Mouse (Mus musculus): ENCODE results near the gene Arrb2. TPM values are rescaled to one million over a fixed set of nuclear protein-coding genes. Genes with fewer than 3 reads are reported as not detected.
"Not testable (repeated sequence)": the region's sequence is repeated elsewhere in the genome, so short reads cannot be mapped to it uniquely, and the experiment has no call there.

Arrb2 gene
- 10 to 100 TPM; 21.7 to 26.0 TPM for total RNA-seq (2021)
- long read RNA-seq, experiment 1, partial matches to known transcripts = 4 of 10 reads
- long read RNA-seq, experiment 1, other reads (novel, unspliced or antisense) = 4 of 10 reads
- long read RNA-seq, experiment 2, partial matches to known transcripts = 1 of 7 reads
- long read RNA-seq, experiment 2, other reads (novel, unspliced or antisense) = 5 of 7 reads

GRCm38 (mm10) chr11:70432048-70432894, at the start of gene Arrb2:
Gene Arrb2 (plus strand): TSS chr11:70432635.
- peak; percentile 98 for DNase-seq

GRCm38 (mm10) chr11:70384136-70384535, 48.3 kb upstream of the Arrb2 start:
- DNase-seq = peak; percentile 32

DNA sequence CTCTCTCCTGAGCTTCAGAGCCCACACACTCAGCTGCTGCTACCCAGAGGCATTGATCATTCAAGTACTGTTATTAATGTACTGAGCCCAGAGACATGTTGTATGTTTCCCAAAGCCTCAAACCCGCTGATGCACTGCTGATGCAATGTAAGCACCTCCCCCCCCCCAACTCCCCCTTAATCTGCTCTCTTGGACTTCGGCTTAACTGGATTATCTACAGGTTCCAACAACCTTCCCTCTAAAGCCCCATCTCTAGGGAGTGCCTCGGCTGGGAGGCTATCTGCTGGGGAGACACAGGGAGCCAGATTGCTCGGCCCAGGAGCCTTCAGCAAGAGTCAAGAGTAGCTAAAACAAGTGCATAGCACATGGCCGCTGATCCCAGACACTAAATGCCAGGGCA, 45.0 kb upstream of the Arrb2 start:
- no peak for DNase-seq

GRCm38 (mm10) chr11:70389421-70389820, 43.0 kb upstream of the Arrb2 start:
- no peak for DNase-seq

DNA sequence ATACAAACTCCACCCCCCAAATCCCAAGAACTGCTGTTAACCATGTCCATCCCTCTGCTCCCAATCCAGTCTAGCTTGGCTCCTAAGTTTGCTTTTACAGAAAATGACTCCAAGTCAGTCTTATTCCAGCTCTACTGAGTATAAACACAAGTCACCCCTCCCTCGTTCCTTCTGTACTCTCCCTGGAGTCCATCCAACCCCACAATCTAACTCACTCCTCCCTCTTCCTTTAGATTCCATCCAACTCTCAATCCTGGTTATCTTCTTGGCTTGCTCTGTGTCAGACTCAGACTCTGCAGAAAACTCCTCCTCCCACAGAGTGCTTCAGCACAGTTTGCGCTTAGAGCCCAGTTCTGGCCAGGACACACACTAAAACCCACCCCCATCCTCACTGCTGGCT, 28.8 kb upstream of the Arrb2 start:
- DNase-seq = no peak

- peak; percentile 91 for DNase-seq
Measured at GRCm38 (mm10) chr11:70409594-70410296, 22.7 kb upstream of the Arrb2 start, which contains the start of gene Pelp1. Gene Pelp1 (minus strand): TSS chr11:70410031.

GRCm38 (mm10) chr11:70410297-70410643, 22.2 kb upstream of the Arrb2 start:
- DNase-seq = no peak

GRCm38 (mm10) chr11:70412591-70412990, 19.8 kb upstream of the Arrb2 start:
- DNase-seq = no peak

DNA sequence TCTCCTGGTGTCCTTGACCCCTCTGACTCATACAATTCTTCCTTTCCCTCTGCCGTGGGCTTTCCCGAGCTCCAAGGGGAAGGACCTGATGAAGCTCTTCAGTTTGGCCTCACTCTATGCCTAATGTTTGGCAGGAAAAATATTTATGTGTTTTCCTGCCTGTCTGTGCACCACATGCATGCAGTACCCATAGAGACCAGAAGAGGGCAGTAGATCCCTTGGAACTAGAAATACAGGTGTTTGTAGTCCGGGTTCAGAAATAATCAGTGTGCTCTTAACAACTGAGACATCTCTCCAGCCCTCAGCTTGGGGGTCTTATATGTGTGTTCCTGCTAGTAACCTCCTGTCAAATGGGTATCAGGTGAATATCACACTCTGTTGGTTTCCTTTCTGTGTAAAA, 18.5 kb upstream of the Arrb2 start:
- DNase-seq = peak; percentile 87

DNA sequence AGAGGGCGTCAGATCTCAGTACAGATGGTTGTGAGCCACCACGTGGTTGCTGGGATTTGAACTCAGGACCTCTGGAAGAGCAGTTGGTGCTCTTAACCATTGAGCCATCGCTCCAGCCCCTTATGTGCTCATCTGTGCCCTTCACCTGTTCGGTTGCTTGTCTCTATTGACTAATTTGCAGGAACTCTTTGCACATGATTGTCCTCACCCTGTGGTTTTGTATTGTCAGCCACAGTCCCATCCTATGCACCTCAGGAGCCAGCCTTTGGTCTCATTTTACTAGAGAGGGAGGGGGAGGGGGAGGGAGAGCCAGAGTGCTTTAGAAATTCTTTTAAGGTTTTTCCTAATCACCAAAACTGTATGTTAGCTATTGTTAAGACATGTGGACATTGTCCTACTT, 14.2 kb upstream of the Arrb2 start:
- DNase-seq = no peak

GRCm38 (mm10) chr11:70419486-70419885, 12.9 kb upstream of the Arrb2 start:
- no peak for DNase-seq

DNA sequence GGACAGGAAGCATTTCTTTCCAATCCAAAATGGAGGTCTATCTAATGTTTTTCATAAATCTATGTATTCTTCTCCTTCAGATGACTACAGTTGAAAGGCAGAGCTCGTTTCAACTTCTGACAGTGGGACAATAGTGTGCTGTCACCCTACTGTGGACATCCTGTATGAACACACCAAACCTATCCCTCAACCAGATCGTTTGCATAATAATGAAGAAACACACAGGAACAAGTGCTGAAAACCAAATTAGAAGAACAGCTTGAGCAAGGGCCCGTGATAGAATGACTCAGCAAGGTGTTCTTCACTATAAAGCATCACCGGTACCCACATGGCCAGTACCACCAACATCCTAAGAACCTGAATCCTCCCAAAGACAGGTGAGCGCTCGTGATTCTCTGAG, 5.8 kb upstream of the Arrb2 start:
- not testable (repeated sequence) for DNase-seq

DNA sequence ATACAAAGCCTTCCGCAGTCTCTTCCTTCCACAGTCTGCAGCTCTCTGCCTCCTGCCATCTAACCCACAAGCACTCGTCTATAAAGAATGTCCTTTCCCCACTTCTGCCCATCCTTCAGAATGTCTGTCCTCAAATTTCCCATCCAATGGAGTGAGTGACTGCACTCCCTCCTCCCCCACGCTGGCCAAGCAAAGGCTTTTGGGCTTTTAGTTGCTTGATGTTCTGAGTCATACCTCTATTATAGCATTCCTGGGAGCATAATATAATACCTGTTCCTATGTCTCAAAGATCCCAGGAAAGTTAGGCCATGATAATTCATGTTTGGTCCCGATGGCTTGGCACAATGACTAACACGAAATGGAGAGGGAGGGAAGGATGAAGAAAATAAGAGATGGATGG, 861 bp upstream of the Arrb2 start:
- no peak for DNase-seq

DNA sequence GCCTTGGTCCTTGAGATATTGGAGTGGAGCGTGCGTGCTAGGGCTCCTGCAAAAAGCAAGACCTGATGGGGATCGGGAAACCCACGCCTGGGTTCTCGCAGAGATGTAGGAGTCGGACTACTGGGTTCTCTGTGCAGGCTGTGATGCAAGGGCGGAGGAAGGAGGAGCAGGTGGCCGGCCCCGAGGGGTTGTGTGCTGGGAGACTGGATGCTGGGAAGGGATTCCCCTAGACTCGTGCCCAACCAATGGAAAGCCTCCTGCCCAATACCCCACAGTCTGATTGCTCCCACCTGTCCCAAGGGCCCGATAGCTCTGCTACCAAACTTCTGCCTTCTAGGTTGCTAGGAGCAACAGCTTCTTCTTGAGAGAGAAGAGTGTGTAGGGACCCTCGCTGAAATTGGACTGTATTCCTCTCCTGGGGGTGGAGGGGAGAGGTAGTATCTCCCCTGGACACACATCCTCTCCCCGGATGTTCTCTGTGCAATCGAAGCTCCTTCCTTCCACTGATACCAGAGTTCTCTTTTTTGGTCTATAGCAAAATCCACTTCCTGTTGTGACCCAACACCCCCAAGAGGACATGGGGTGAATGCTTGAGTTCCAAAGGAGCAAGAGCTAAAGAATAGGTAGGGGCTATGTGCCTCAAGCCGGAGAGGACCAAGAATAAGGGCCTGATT, 597 bp downstream of the Arrb2 start:
- no peak for DNase-seq

GRCm38 (mm10) chr11:70433569-70433943, 1.1 kb downstream of the Arrb2 start:
- DNase-seq = no peak

DNA sequence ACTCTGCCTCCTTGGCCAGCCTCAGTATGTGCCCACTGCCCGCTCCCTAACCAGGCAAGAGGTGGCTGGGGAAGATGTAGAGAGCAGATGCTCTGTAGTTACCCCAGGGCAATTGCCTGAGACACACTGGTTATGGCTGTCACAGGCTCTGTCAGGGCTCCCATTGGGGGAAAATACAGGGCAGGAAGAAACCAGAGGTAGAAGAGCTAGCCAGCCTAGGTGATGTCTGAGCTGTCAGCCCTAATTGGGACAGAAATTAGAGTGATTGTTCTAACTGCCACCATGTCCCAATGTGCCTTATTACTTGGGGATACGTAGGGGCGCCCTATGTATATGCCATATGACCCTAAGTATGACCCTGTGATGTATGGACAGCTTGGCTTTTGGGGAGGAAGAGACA, 1.5 kb downstream of the Arrb2 start:
- no peak for DNase-seq

- DNase-seq = no peak
Measured at GRCm38 (mm10) chr11:70435476-70435875, 3.0 kb downstream of the Arrb2 start.

- DNase-seq = no peak
Measured at GRCm38 (mm10) chr11:70437426-70437825, 5.0 kb downstream of the Arrb2 start.

GRCm38 (mm10) chr11:70438728-70439374, 6.4 kb downstream of the Arrb2 start:
- DNase-seq = no peak

- DNase-seq = no peak
Measured at GRCm38 (mm10) chr11:70440637-70441036, 8.2 kb downstream of the Arrb2 start.

DNA sequence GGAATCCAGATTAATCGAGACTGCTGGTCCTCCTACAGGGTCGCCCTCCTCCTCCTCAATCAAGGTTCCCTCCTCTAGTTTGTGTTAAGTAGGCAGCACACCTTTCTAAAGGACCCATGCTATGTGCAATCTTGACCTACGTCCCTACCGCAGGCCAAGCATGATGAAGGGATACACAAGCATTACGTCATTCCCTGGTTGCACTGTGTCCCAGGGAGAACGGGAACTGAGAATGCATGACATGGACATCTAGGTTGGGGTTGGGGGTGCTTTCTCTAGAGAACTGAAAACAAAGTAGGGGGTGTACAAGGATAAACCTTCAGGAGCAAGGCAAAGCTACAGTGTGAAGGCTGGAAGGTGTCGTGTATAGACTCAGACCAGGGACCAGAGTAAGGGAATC, 9.4 kb downstream of the Arrb2 start:
- no peak for DNase-seq

- no peak for DNase-seq
Measured at GRCm38 (mm10) chr11:70443964-70444363, 11.5 kb downstream of the Arrb2 start.
